Mouse (Mus musculus): ENCODE measurements around the gene Fan1. TPM values are rescaled to one million over a fixed set of nuclear protein-coding genes. Genes with fewer than 3 reads are reported as not detected.
A peak's percentile ranks its signal among the peaks of the same experiment; 100 is the strongest.

Fan1 gene
- polyA plus RNA-seq, 1 experiment from 2014 or later = 6.4 TPM

- 91% methylated on average over 23 of the region's 23 CpGs for whole genome bisulfite sequencing
- Histone ChIP-seq H3K4me3 (ENCODE audit: low read depth, low read length) (no peak overlapping the region), H3K27ac (ENCODE audit: low read depth) (no peak overlapping the region), H3K27me3 (replicated peaks; ENCODE audit: control insufficient read depth, insufficient read depth, low read length) (no peaks in the 10 kb centered on the region), H3K36me3 (ENCODE audit: control insufficient read depth, insufficient read depth, low read length) (peaks cover 46% of the 10 kb centered on the region), H3K4me2 (ENCODE audit: low read length) (peak overlapping the region; percentile 82; the same call in 1 of the 2 replicates), H3K9me3 (ENCODE audit: control insufficient read depth, low read length) (no peaks in the 10 kb centered on the region), H3K4me1 (replicated peaks; ENCODE audit: control insufficient read depth, insufficient read depth, low read length) (peaks cover 6% of the 10 kb centered on the region; the same call in 1 of the 2 replicates), H3K9ac (ENCODE audit: low read length) (no peak overlapping the region)
- no peak for DNase-seq (ENCODE audit: low spot score)
- ATAC-seq (replicated peaks; ENCODE audit: low FRiP score, low TSS enrichment, low read depth) = no peak
Observed at GRCm38 (mm10) chr7:64371940-64372878, 1.7 kb downstream of the Fan1 start.

GRCm38 (mm10) chr7:64369841-64370240, 4.1 kb downstream of the Fan1 start:
- Histone ChIP-seq H3K4me3 (ENCODE audit: low read depth, low read length) (no peak overlapping the region), H3K36me3 (ENCODE audit: control insufficient read depth, insufficient read depth, low read length) (peaks cover 54% of the 10 kb centered on the region), H3K4me1 (replicated peaks; ENCODE audit: control insufficient read depth, insufficient read depth, low read length) (peaks cover 6% of the 10 kb centered on the region; the same call in 1 of the 2 replicates), H3K27me3 (replicated peaks; ENCODE audit: control insufficient read depth, insufficient read depth, low read length) (no peaks in the 10 kb centered on the region), H3K4me2 (ENCODE audit: low read length) (no peak overlapping the region), H3K9ac (ENCODE audit: low read length) (no peak overlapping the region), H3K27ac (ENCODE audit: low read depth) (no peak overlapping the region), H3K9me3 (ENCODE audit: control insufficient read depth, low read length) (no peaks in the 10 kb centered on the region)
- ATAC-seq (replicated peaks; ENCODE audit: low FRiP score, low TSS enrichment, low read depth) (no peak), DNase-seq (ENCODE audit: low spot score) (no peak)
- 87% methylated on average over 6 of the region's 6 CpGs for WGBS

GRCm38 (mm10) chr7:64365863-64366262, 8.0 kb downstream of the Fan1 start:
- Histone ChIP-seq H3K9me3 (ENCODE audit: control insufficient read depth, low read length) (no peaks in the 10 kb centered on the region), H3K27me3 (replicated peaks; ENCODE audit: control insufficient read depth, insufficient read depth, low read length) (no peaks in the 10 kb centered on the region), H3K4me1 (replicated peaks; ENCODE audit: control insufficient read depth, insufficient read depth, low read length) (no peaks in the 10 kb centered on the region), H3K9ac (ENCODE audit: low read length) (no peak overlapping the region), H3K4me2 (ENCODE audit: low read length) (no peak overlapping the region), H3K36me3 (ENCODE audit: control insufficient read depth, insufficient read depth, low read length) (peaks cover 86% of the 10 kb centered on the region), H3K27ac (ENCODE audit: low read depth) (no peak overlapping the region), H3K4me3 (ENCODE audit: low read depth, low read length) (no peak overlapping the region)
- 91% methylated on average over 5 of the region's 5 CpGs for WGBS
- ATAC-seq (replicated peaks; ENCODE audit: low FRiP score, low TSS enrichment, low read depth) = no peak
- no peak for DNase-seq (ENCODE audit: low spot score)

- H3K9ac ChIP-seq (ENCODE audit: low read length) = no peak overlapping the region
- ATAC-seq (replicated peaks; ENCODE audit: low FRiP score, low TSS enrichment, low read depth) (peak; percentile 62; the same call in 1 of the 2 replicates), DNase-seq (ENCODE audit: low spot score) (no peak)
- peaks cover 66% of the 10 kb centered on the region for H3K36me3 ChIP-seq (ENCODE audit: control insufficient read depth, insufficient read depth, low read length)
- H3K27me3 ChIP-seq (replicated peaks; ENCODE audit: control insufficient read depth, insufficient read depth, low read length) = no peaks in the 10 kb centered on the region
- no peak overlapping the region for H3K4me3 ChIP-seq (ENCODE audit: low read depth, low read length)
- no peak overlapping the region for H3K27ac ChIP-seq (ENCODE audit: low read depth)
- no peaks in the 10 kb centered on the region for H3K9me3 ChIP-seq (ENCODE audit: control insufficient read depth, low read length)
- 75% methylated on average over 3 of the region's 3 CpGs for WGBS
- no peaks in the 10 kb centered on the region for H3K4me1 ChIP-seq (replicated peaks; ENCODE audit: control insufficient read depth, insufficient read depth, low read length)
- no peak overlapping the region for H3K4me2 ChIP-seq (ENCODE audit: low read length)
Observed at GRCm38 (mm10) chr7:64360586-64360945, 13.3 kb downstream of the Fan1 start.

- no peak overlapping the region for H3K4me3 ChIP-seq (ENCODE audit: low read depth, low read length)
- no peak overlapping the region for H3K9ac ChIP-seq (ENCODE audit: low read length)
- H3K27ac ChIP-seq (ENCODE audit: low read depth) = no peak overlapping the region
- H3K4me2 ChIP-seq (ENCODE audit: low read length) = no peak overlapping the region
- WGBS = 84% methylated on average over 20 of the region's 20 CpGs
- H3K9me3 ChIP-seq (ENCODE audit: control insufficient read depth, low read length) = no peaks in the 10 kb centered on the region
- no peaks in the 10 kb centered on the region for H3K4me1 ChIP-seq (replicated peaks; ENCODE audit: control insufficient read depth, insufficient read depth, low read length)
- no peak for DNase-seq (ENCODE audit: low spot score)
- no peaks in the 10 kb centered on the region for H3K27me3 ChIP-seq (replicated peaks; ENCODE audit: control insufficient read depth, insufficient read depth, low read length)
- ATAC-seq (replicated peaks; ENCODE audit: low FRiP score, low TSS enrichment, low read depth) = peak; percentile 68; the same call in 1 of the 2 replicates
- peaks cover 62% of the 10 kb centered on the region for H3K36me3 ChIP-seq (ENCODE audit: control insufficient read depth, insufficient read depth, low read length)
Observed at GRCm38 (mm10) chr7:64359943-64360585, 13.8 kb downstream of the Fan1 start.

GRCm38 (mm10) chr7:64358666-64359065, 15.2 kb downstream of the Fan1 start:
- DNase-seq (ENCODE audit: low spot score) (no peak), ATAC-seq (replicated peaks; ENCODE audit: low FRiP score, low TSS enrichment, low read depth) (no peak)
- Histone ChIP-seq H3K4me2 (ENCODE audit: low read length) (no peak overlapping the region), H3K27ac (ENCODE audit: low read depth) (no peak overlapping the region), H3K4me3 (ENCODE audit: low read depth, low read length) (no peak overlapping the region), H3K36me3 (ENCODE audit: control insufficient read depth, insufficient read depth, low read length) (peaks cover 55% of the 10 kb centered on the region), H3K9ac (ENCODE audit: low read length) (no peak overlapping the region), H3K9me3 (ENCODE audit: control insufficient read depth, low read length) (no peaks in the 10 kb centered on the region), H3K27me3 (replicated peaks; ENCODE audit: control insufficient read depth, insufficient read depth, low read length) (no peaks in the 10 kb centered on the region), H3K4me1 (replicated peaks; ENCODE audit: control insufficient read depth, insufficient read depth, low read length) (no peaks in the 10 kb centered on the region)
- 85% methylated on average over 6 of the region's 6 CpGs for WGBS

- Histone ChIP-seq H3K4me2 (ENCODE audit: low read length) (no peak overlapping the region), H3K9me3 (ENCODE audit: control insufficient read depth, low read length) (no peaks in the 10 kb centered on the region), H3K27me3 (replicated peaks; ENCODE audit: control insufficient read depth, insufficient read depth, low read length) (no peaks in the 10 kb centered on the region), H3K27ac (ENCODE audit: low read depth) (no peak overlapping the region), H3K4me3 (ENCODE audit: low read depth, low read length) (no peak overlapping the region), H3K9ac (ENCODE audit: low read length) (no peak overlapping the region), H3K4me1 (replicated peaks; ENCODE audit: control insufficient read depth, insufficient read depth, low read length) (no peaks in the 10 kb centered on the region), H3K36me3 (ENCODE audit: control insufficient read depth, insufficient read depth, low read length) (peaks cover 55% of the 10 kb centered on the region)
- ATAC-seq (replicated peaks; ENCODE audit: low FRiP score, low TSS enrichment, low read depth) (no peak), DNase-seq (ENCODE audit: low spot score) (no peak)
- 88% methylated on average over 9 of the region's 9 CpGs for WGBS
Observed at GRCm38 (mm10) chr7:64357405-64357804, 16.5 kb downstream of the Fan1 start.

- H3K4me2 ChIP-seq (ENCODE audit: low read length) = no peak overlapping the region
- no peak overlapping the region for H3K4me3 ChIP-seq (ENCODE audit: low read depth, low read length)
- no peaks in the 10 kb centered on the region for H3K27me3 ChIP-seq (replicated peaks; ENCODE audit: control insufficient read depth, insufficient read depth, low read length)
- no peak overlapping the region for H3K9ac ChIP-seq (ENCODE audit: low read length)
- H3K4me1 ChIP-seq (replicated peaks; ENCODE audit: control insufficient read depth, insufficient read depth, low read length) = no peaks in the 10 kb centered on the region
- no peak overlapping the region for H3K27ac ChIP-seq (ENCODE audit: low read depth)
- no peaks in the 10 kb centered on the region for H3K9me3 ChIP-seq (ENCODE audit: control insufficient read depth, low read length)
- peaks cover 55% of the 10 kb centered on the region for H3K36me3 ChIP-seq (ENCODE audit: control insufficient read depth, insufficient read depth, low read length)
- DNase-seq (ENCODE audit: low spot score) (no peak), ATAC-seq (replicated peaks; ENCODE audit: low FRiP score, low TSS enrichment, low read depth) (no peak)
- 86% methylated on average over 5 of the region's 5 CpGs for WGBS
Observed at GRCm38 (mm10) chr7:64356661-64357060, 17.2 kb downstream of the Fan1 start.
